24 mouse cellular contexts compared by ENCODE assay signal in the genomic region with DNA sequence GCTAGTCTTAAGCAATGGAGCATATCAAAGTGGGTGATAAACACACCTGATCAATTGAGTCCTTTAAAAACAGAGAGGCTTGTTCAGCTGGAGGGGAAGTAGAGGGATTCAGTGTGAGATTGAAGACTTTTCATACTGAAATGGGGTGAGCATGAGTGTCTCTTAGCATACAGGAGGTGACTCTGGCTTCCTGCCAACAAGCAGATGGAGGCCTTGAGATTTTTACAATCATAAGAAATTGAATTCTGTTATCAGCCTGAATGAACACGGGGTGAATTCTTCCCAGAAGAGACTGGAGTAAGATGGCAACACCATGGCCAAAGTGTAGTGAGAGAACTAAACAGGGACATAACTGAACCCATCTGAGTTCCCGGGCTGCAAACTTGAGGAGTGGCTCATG.
DNase-seq lines count a peak whose midpoint lies in the region; ATAC-seq and TF ChIP-seq lines count a peak whose summit lies in the region.
"Had no signal": no experiment of that assay in that cellular context is flagged by ENCODE, and none has a peak within 500 bp of the region (broad histone marks: within the 10 kb centered on the region; RNA-seq: fewer than 3 reads in every experiment).

No protein-coding gene starts in this region.

- no peaks in the 10 kb centered on the region for H3K9me3 ChIP-seq in forebrain, embryonic 14.5 days (replicated peaks; ENCODE audit: control insufficient read depth, low read length)
- H3K9me3 ChIP-seq in forebrain, embryonic 15.5 days, result no peaks in the 10 kb centered on the region
- H3K9me3 ChIP-seq in MEL (replicated peaks; ENCODE audit: insufficient read depth, low read length), result no peaks in the 10 kb centered on the region
- H3K9me3 ChIP-seq: embryonic facial prominence, embryonic 12.5 days; forebrain, embryonic 13.5 days; G1E; heart, embryonic 15.5 days; hindbrain, embryonic 13.5 days had no signal

- no peak overlapping the region for H3K4me3 ChIP-seq in forebrain, embryonic 14.5 days (ENCODE audit: low read depth, low read length)
- H3K4me3 ChIP-seq in forebrain, embryonic 15.5 days, result no peak overlapping the region
- no peak overlapping the region for H3K4me3 ChIP-seq in MEL (ENCODE audit: control insufficient read depth in 1 of 2, insufficient read depth in 1 of 2, low read depth in 2 of 2, low read length in 2 of 2)
- H3K4me3 ChIP-seq: embryonic facial prominence, embryonic 12.5 days; forebrain, embryonic 13.5 days; heart, adult 2 months; heart, embryonic 15.5 days; hindbrain, embryonic 13.5 days had no signal

- no peak for TF ChIP-seq EP300 in MEL (IDR thresholded peaks at IDR 0.05; ENCODE audit: low read depth in 1 of 2, low read length in 2 of 2)

- ATAC-seq in forebrain, embryonic 14.5 days, result no peak
- ATAC-seq in forebrain, embryonic 15.5 days (replicated peaks), result no peak
- no peak for ATAC-seq in erythroblast, adult 5-6 weeks (replicated peaks; ENCODE audit: low FRiP score, poor library complexity, severe bottlenecking)
- ATAC-seq: activated CD4-positive, CD25-positive, alpha-beta regulatory T cell, adult 4 months; CD4-positive, CD25-positive, alpha-beta regulatory T cell, adult 4 months; forebrain, embryonic 13.5 days; hindbrain, postnatal 0 days; Patski had no signal

- no peak for TF ChIP-seq POLR2A in MEL (IDR thresholded peaks at IDR 0.05; ENCODE audit: control insufficient read depth in 1 of 2, insufficient read depth in 1 of 2, low read depth in 1 of 2, low read length in 2 of 2, poor library complexity in 1 of 2)

- no peaks in the 10 kb centered on the region for H3K27me3 ChIP-seq in forebrain, embryonic 14.5 days (replicated peaks; ENCODE audit: control insufficient read depth, insufficient read depth, low read length)
- no peaks in the 10 kb centered on the region for H3K27me3 ChIP-seq in forebrain, embryonic 15.5 days
- H3K27me3 ChIP-seq in MEL (ENCODE audit: control insufficient read depth in 1 of 2, insufficient read depth in 2 of 2, low read length in 2 of 2), result no peaks in the 10 kb centered on the region
- H3K27me3 ChIP-seq: embryonic facial prominence, embryonic 12.5 days; forebrain, embryonic 13.5 days; heart, embryonic 15.5 days; hindbrain, embryonic 13.5 days had no signal

- H3K9ac ChIP-seq in forebrain, embryonic 14.5 days (ENCODE audit: low read length), result no peak overlapping the region
- no peak overlapping the region for H3K9ac ChIP-seq in forebrain, embryonic 15.5 days (replicated peaks)
- H3K9ac ChIP-seq in MEL (ENCODE audit: control insufficient read depth, low read depth, low read length, poor library complexity, severe bottlenecking), result no peak overlapping the region
- H3K9ac ChIP-seq: embryonic facial prominence, embryonic 12.5 days; forebrain, embryonic 13.5 days; heart, embryonic 15.5 days; hindbrain, embryonic 13.5 days had no signal

- H3K36me3 ChIP-seq in forebrain, embryonic 14.5 days (ENCODE audit: control insufficient read depth, insufficient read depth, low read length), result no peaks in the 10 kb centered on the region
- H3K36me3 ChIP-seq in forebrain, embryonic 15.5 days, result no peaks in the 10 kb centered on the region
- no peaks in the 10 kb centered on the region for H3K36me3 ChIP-seq in MEL (ENCODE audit: control insufficient read depth in 1 of 2, insufficient read depth in 2 of 2, low read length in 2 of 2)
- H3K36me3 ChIP-seq: embryonic facial prominence, embryonic 12.5 days; G1E; heart, embryonic 15.5 days; hindbrain, embryonic 13.5 days had no signal

- DNase-seq in forebrain, embryonic 14.5 days (ENCODE audit: low spot score), result peak; percentile 56
- DNase-seq in right cerebral cortex, postnatal 14 days, result peak; percentile 12
- no peak for DNase-seq in right cerebral cortex, postnatal 25 days
- peak; percentile 3 for DNase-seq in MEL (ENCODE audit: low read depth, low spot score)
- DNase-seq in brain, adult 2 months (ENCODE audit: low read depth, low spot score), result peak; percentile 47
- DNase-seq: adrenal gland, postnatal 25 days; B cell, adult 2 months; cerebellum, adult 18-20 months; gastrocnemius, postnatal 14 days; heart, adult 2 months; heart, postnatal 14 days; kidney, adult 11 months had no signal

- H3K79me2 ChIP-seq in MEL (ENCODE audit: control insufficient read depth, insufficient read depth, low read length, poor library complexity), result no peaks in the 10 kb centered on the region; the same call in 1 of the 2 replicates

- H3K4me2 ChIP-seq in forebrain, embryonic 14.5 days (ENCODE audit: low read length), result no peak overlapping the region
- no peak overlapping the region for H3K4me2 ChIP-seq in forebrain, embryonic 15.5 days (replicated peaks)
- H3K4me2 ChIP-seq: embryonic facial prominence, embryonic 12.5 days; forebrain, embryonic 13.5 days; heart, embryonic 11.5 days; heart, embryonic 15.5 days; hindbrain, embryonic 13.5 days had no signal

- no peaks in the 10 kb centered on the region for H3K4me1 ChIP-seq in forebrain, embryonic 14.5 days (ENCODE audit: control insufficient read depth, insufficient read depth, low read length)
- no peaks in the 10 kb centered on the region for H3K4me1 ChIP-seq in forebrain, embryonic 15.5 days
- H3K4me1 ChIP-seq in MEL (ENCODE audit: control insufficient read depth in 1 of 2, insufficient read depth in 2 of 2, low read length in 2 of 2), result no peaks in the 10 kb centered on the region
- H3K4me1 ChIP-seq: embryonic facial prominence, embryonic 12.5 days; forebrain, embryonic 13.5 days; heart, embryonic 15.5 days; hindbrain, embryonic 13.5 days had no signal

- 67% methylated on average over 2 of the region's 2 CpGs for WGBS in forebrain, embryonic 14.5 days
- 63% methylated on average over 2 of the region's 2 CpGs for WGBS in forebrain, embryonic 15.5 days

- no peak overlapping the region for H3K27ac ChIP-seq in forebrain, embryonic 14.5 days (ENCODE audit: low read depth, low read length)
- H3K27ac ChIP-seq in forebrain, embryonic 15.5 days (replicated peaks), result no peak overlapping the region
- no peak overlapping the region for H3K27ac ChIP-seq in MEL (ENCODE audit: control insufficient read depth, low read depth, low read length)
- H3K27ac ChIP-seq: embryonic facial prominence, embryonic 12.5 days; forebrain, embryonic 13.5 days; heart, adult 2 months; heart, embryonic 15.5 days; hindbrain, embryonic 13.5 days; hindbrain, postnatal 0 days had no signal

- no peak for TF ChIP-seq CTCF in MEL (IDR thresholded peaks at IDR 0.05 in 2 of 3, conservative IDR thresholded peaks at IDR 0.05 in 1 of 3; ENCODE audit: control insufficient read depth in 1 of 3, insufficient read depth in 1 of 3, low read depth in 2 of 3, low read length in 3 of 3, poor library complexity in 1 of 3, severe bottlenecking in 1 of 3)

- no peak for TF ChIP-seq RAD21 in MEL (IDR thresholded peaks at IDR 0.05; ENCODE audit: low read depth, low read length)

TF ChIP-seq in MEL, 35 proteins besides CTCF, POLR2A, EP300 and RAD21:
- no peak for TF ChIP-seq SIN3A (IDR thresholded peaks at IDR 0.05; ENCODE audit: low read length)
- no peak for TF ChIP-seq MYB (IDR thresholded peaks at IDR 0.05; ENCODE audit: low read depth, low read length)
- no peak for TF ChIP-seq USF1 (IDR thresholded peaks at IDR 0.05; ENCODE audit: low read depth, low read length)
- TF ChIP-seq RCOR1 (IDR thresholded peaks at IDR 0.05; ENCODE audit: low read depth, low read length), result no peak
- no peak for TF ChIP-seq POLR2AphosphoS5 (IDR thresholded peaks at IDR 0.05; ENCODE audit: borderline replicate concordance, low read depth, low read length)
- TF ChIP-seq MAFK (IDR thresholded peaks at IDR 0.05; ENCODE audit: borderline replicate concordance, low read depth, low read length), result no peak
- no peak for TF ChIP-seq BHLHE40 (IDR thresholded peaks at IDR 0.05; ENCODE audit: borderline replicate concordance, low read depth, low read length)
- no peak for TF ChIP-seq MEF2A (IDR thresholded peaks at IDR 0.05; ENCODE audit: extremely low read depth, insufficient replicate concordance, low read depth, low read length, poor library complexity, severe bottlenecking)
